Mouse (Mus musculus): Measurements from ENCODE around the gene Foxd1. TPM values are rescaled to one million over a fixed set of nuclear protein-coding genes. Genes with fewer than 3 reads are reported as not detected.

Foxd1 gene
- polyA plus RNA-seq, 1 experiment from 2014 or later = 3.9 TPM

- H3K4me3 ChIP-seq = no peak overlapping the region
- H3K36me3 ChIP-seq = no peaks in the 10 kb centered on the region
- 54% methylated on average over 3 of the region's 3 CpGs for WGBS
- no peaks in the 10 kb centered on the region for H3K9me3 ChIP-seq
- peaks cover 65% of the 10 kb centered on the region for H3K27me3 ChIP-seq (ENCODE audit: insufficient read depth, poor library complexity, severe bottlenecking)
- H3K4me1 ChIP-seq (replicated peaks) = 0 out of 2 replicates have a peak, but pooled peaks cover 3% of the 10 kb centered on the region
- no peak overlapping the region for H3K27ac ChIP-seq
- DNase-seq (ENCODE audit: low spot score) = no peak
Observed at GRCm38 (mm10) chr13:98374979-98375378, 20.9 kb downstream of the Foxd1 start.

- WGBS = 89% methylated on average over 3 of the region's 3 CpGs
- no peak for DNase-seq (ENCODE audit: low spot score)
- H3K4me1 ChIP-seq (replicated peaks) = 0 out of 2 replicates have a peak, but pooled peaks cover 3% of the 10 kb centered on the region
- no peak overlapping the region for H3K27ac ChIP-seq
- H3K27me3 ChIP-seq (ENCODE audit: insufficient read depth, poor library complexity, severe bottlenecking) = peaks cover 38% of the 10 kb centered on the region
- H3K9me3 ChIP-seq = 0 out of 2 replicates have a peak, but pooled peaks cover 6% of the 10 kb centered on the region
- H3K36me3 ChIP-seq = no peaks in the 10 kb centered on the region
- H3K4me3 ChIP-seq = no peak overlapping the region
Observed at GRCm38 (mm10) chr13:98377746-98378145, 23.7 kb downstream of the Foxd1 start.

GRCm38 (mm10) chr13:98382751-98383150 lies 28.7 kb downstream of the Foxd1 start:
- no peak for DNase-seq (ENCODE audit: low spot score)
- Histone ChIP-seq H3K4me3 (no peak overlapping the region), H3K4me1 (replicated peaks) (no peaks in the 10 kb centered on the region), H3K27ac (no peak overlapping the region), H3K9me3 (peaks cover 12% of the 10 kb centered on the region; the same call in 1 of the 2 replicates), H3K36me3 (no peaks in the 10 kb centered on the region), H3K27me3 (ENCODE audit: insufficient read depth, poor library complexity, severe bottlenecking) (peaks cover 17% of the 10 kb centered on the region)
- 89% methylated on average over 4 of the region's 4 CpGs for WGBS

- 89% methylated on average over 16 of the region's 16 CpGs for WGBS
- Histone ChIP-seq H3K27ac (no peak overlapping the region), H3K36me3 (no peaks in the 10 kb centered on the region), H3K9me3 (peaks cover 12% of the 10 kb centered on the region; the same call in 1 of the 2 replicates), H3K4me3 (no peak overlapping the region), H3K27me3 (ENCODE audit: insufficient read depth, poor library complexity, severe bottlenecking) (peaks cover 29% of the 10 kb centered on the region), H3K4me1 (replicated peaks) (no peaks in the 10 kb centered on the region)
- DNase-seq (ENCODE audit: low spot score) = no peak
Observed at GRCm38 (mm10) chr13:98383911-98384498, 30.0 kb downstream of the Foxd1 start.

GRCm38 (mm10) chr13:98385877-98386276 lies 31.8 kb downstream of the Foxd1 start:
- H3K27ac ChIP-seq = no peak overlapping the region
- H3K36me3 ChIP-seq = no peaks in the 10 kb centered on the region
- H3K27me3 ChIP-seq (ENCODE audit: insufficient read depth, poor library complexity, severe bottlenecking) = peaks cover 48% of the 10 kb centered on the region
- no peak overlapping the region for H3K4me3 ChIP-seq
- no peak for DNase-seq (ENCODE audit: low spot score)
- WGBS = 82% methylated on average over 2 of the region's 2 CpGs
- H3K4me1 ChIP-seq (replicated peaks) = peaks cover 10% of the 10 kb centered on the region
- peaks cover 12% of the 10 kb centered on the region; the same call in 1 of the 2 replicates for H3K9me3 ChIP-seq

GRCm38 (mm10) chr13:98389092-98389491 lies 35.0 kb downstream of the Foxd1 start:
- WGBS = 67% methylated on average over 1 of the region's 1 CpGs

GRCm38 (mm10) chr13:98390363-98390762 lies 36.3 kb downstream of the Foxd1 start:
- H3K9me3 ChIP-seq = peaks cover 6% of the 10 kb centered on the region; the same call in 1 of the 2 replicates
- peaks cover 93% of the 10 kb centered on the region for H3K27me3 ChIP-seq (ENCODE audit: insufficient read depth, poor library complexity, severe bottlenecking)
- 0 out of 2 replicates have a peak overlapping the region, but pooled peaks have one; percentile 79 for H3K27ac ChIP-seq
- H3K4me1 ChIP-seq (replicated peaks) = peaks cover 37% of the 10 kb centered on the region
- 14% methylated on average over 6 of the region's 6 CpGs for WGBS
- no peak for DNase-seq (ENCODE audit: low spot score)
- peak overlapping the region; percentile 54 for H3K4me3 ChIP-seq
- H3K36me3 ChIP-seq = no peaks in the 10 kb centered on the region

More at GRCm38 (mm10) chr13:98389092-98389491, 35.0 kb downstream of the Foxd1 start:
- DNase-seq (ENCODE audit: low spot score) = no peak
- Histone ChIP-seq H3K9me3 (peaks cover 6% of the 10 kb centered on the region; the same call in 1 of the 2 replicates), H3K4me1 (replicated peaks) (peaks cover 37% of the 10 kb centered on the region), H3K4me3 (no peak overlapping the region), H3K27ac (no peak overlapping the region), H3K36me3 (no peaks in the 10 kb centered on the region), H3K27me3 (ENCODE audit: insufficient read depth, poor library complexity, severe bottlenecking) (peaks cover 80% of the 10 kb centered on the region)

- no peaks in the 10 kb centered on the region for H3K36me3 ChIP-seq
- peaks cover 37% of the 10 kb centered on the region for H3K4me1 ChIP-seq (replicated peaks)
- peak; percentile 84 for DNase-seq (ENCODE audit: low spot score)
- H3K4me3 ChIP-seq = peak overlapping the region; percentile 54
- peaks cover 91% of the 10 kb centered on the region for H3K27me3 ChIP-seq (ENCODE audit: insufficient read depth, poor library complexity, severe bottlenecking)
- under 1% methylated on average over 68 of the region's 68 CpGs for WGBS
- peaks cover 6% of the 10 kb centered on the region; the same call in 1 of the 2 replicates for H3K9me3 ChIP-seq
- peak overlapping the region; percentile 79 for H3K27ac ChIP-seq
Observed at GRCm38 (mm10) chr13:98390771-98391634, 37.0 kb downstream of the Foxd1 start.

GRCm38 (mm10) chr13:98391635-98391990 lies 37.6 kb downstream of the Foxd1 start:
- peak overlapping the region; percentile 54 for H3K4me3 ChIP-seq

GRCm38 (mm10) chr13:98392031-98392430 lies 38.0 kb downstream of the Foxd1 start:
- Histone ChIP-seq H3K4me1 (replicated peaks) (peaks cover 37% of the 10 kb centered on the region), H3K9me3 (no peaks in the 10 kb centered on the region), H3K36me3 (no peaks in the 10 kb centered on the region), H3K4me3 (no peak overlapping the region), H3K27me3 (ENCODE audit: insufficient read depth, poor library complexity, severe bottlenecking) (peaks cover 88% of the 10 kb centered on the region), H3K27ac (no peak overlapping the region)
- WGBS = 18% methylated on average over 6 of the region's 6 CpGs
- DNase-seq (ENCODE audit: low spot score) = no peak

More at GRCm38 (mm10) chr13:98391635-98391990, 37.6 kb downstream of the Foxd1 start:
- Histone ChIP-seq H3K27me3 (ENCODE audit: insufficient read depth, poor library complexity, severe bottlenecking) (peaks cover 87% of the 10 kb centered on the region), H3K9me3 (peaks cover under 1% of the 10 kb centered on the region; the same call in 1 of the 2 replicates), H3K27ac (no peak overlapping the region), H3K4me1 (replicated peaks) (peaks cover 37% of the 10 kb centered on the region), H3K36me3 (no peaks in the 10 kb centered on the region)
- DNase-seq (ENCODE audit: low spot score) = no peak
- WGBS = 3% methylated on average over 4 of the region's 4 CpGs

- Histone ChIP-seq H3K4me3 (no peak overlapping the region), H3K4me1 (replicated peaks) (peaks cover 37% of the 10 kb centered on the region), H3K27ac (no peak overlapping the region), H3K36me3 (no peaks in the 10 kb centered on the region), H3K27me3 (ENCODE audit: insufficient read depth, poor library complexity, severe bottlenecking) (peaks cover 77% of the 10 kb centered on the region), H3K9me3 (no peaks in the 10 kb centered on the region)
- WGBS = 37% methylated on average over 10 of the region's 10 CpGs
- DNase-seq (ENCODE audit: low spot score) = peak; percentile 38
Observed at GRCm38 (mm10) chr13:98393356-98394070, 39.5 kb downstream of the Foxd1 start.

All from hindbrain, embryonic 10.5 days (tissue).